Mouse (Mus musculus) heart, postnatal 14 days (tissue): ENCODE measurements around the gene Adk. TPM values are rescaled to one million over a fixed set of nuclear protein-coding genes. Genes with fewer than 3 reads are reported as not detected.
A peak's percentile ranks its signal among the peaks of the same experiment; 100 is the strongest.

Experiments used
- DNase-seq, 2 experiments: peaks; one replicate each; pipeline ENCODE4 v3.0.0; 2021 to 2022
- intact Hi-C: fragments of 180-260 bp; cut with DNase I; formaldehyde crosslinking; loops from one replicate; pipeline ENCODE4 v1.15.1; 2025
- total RNA-seq, 2 experiments: library from RNA; stranded (reverse); gene quantifications; 2 replicates each; pipeline ENCODE4 v1.2.3; 2021

Adk gene
- total RNA-seq, 2 experiments from 2014 or later: 186 to 196 TPM

- no peak for DNase-seq
- intact Hi-C loops: no loop called here
Measured at GRCm38 (mm10) chr14:21399506-21399905, 347.1 kb downstream of the Adk start.

- no peak for DNase-seq
- intact Hi-C loops: no loop called here
Measured at GRCm38 (mm10) chr14:21402157-21402601, 349.8 kb downstream of the Adk start.

DNA sequence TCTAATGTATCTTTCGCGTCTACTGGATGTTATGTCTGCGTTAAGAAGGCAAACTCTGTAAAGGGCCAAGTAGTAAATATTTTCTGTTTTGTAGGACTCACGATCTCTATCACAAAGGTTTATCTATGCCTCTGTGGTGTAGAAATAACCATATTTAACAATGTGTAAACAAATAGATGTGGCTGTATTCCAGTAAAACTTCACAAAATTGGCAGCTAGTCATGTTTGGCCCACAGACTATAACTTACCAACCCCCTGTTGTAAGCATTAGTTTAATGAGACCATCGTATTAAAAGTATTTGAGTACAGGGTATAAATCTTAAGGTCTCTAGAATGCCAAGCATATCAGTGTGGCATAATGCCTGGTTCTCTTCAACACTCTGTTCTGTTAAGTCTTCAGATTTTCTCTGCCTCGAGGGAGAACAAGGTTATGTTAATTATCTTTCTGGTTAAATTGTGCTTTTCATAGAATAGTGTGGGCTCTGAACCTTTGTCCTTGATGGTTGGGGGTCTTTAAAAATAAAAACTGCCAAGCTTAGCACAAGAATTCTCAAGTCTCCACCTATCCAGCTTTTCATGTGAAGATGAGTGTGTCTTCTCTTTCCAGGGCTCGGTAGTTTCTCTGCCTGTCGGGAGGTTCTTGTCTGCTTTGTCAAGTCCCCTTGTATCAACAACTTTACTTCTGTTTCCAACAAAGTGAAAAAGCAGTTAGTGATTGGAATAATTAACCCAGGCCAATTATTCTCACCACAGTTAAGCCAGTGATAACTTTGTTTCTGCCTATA lies 350.4 kb downstream of the Adk start:
- DNase-seq: no peak
- intact Hi-C loops: no loop called here

GRCm38 (mm10) chr14:21406946-21407345 lies 354.6 kb downstream of the Adk start:
- intact Hi-C loops: no loop called here
- DNase-seq: no peak

GRCm38 (mm10) chr14:21408846-21409245 lies 356.5 kb downstream of the Adk start:
- no peak for DNase-seq
- intact Hi-C loops: no loop called here

DNA sequence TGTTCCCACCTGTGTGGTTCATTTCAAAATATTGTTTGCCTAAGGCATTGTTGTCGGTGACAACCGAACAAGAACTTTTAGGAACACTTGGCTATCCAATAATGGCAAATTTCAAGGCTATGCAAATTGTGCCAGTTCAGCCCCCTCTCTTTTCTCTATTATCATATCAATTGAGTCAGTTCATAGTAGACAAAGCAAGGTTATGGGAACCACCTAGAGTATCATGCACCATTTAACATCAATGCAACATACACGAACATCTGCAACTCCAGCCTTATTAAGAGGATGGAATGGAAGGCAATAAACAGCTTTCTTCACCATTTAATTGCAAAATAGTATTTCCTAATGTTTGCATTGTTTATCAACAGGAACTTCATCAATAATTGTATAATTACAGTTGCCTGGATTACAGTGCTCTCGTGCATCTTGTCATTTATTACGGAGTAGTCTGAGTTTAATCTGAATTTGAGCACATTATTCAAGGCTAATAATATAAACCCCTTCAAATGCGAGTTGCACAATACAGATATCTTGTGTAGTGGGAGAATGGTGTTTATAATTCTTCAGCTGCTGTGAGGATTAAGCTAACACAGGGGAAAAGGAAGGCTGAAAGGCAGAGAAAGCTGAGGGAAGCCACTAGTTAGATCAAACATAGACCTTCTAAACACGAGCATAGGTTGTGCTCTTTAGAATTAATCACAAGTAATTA lies 358.5 kb downstream of the Adk start:
- intact Hi-C loops: no loop called here
- DNase-seq: no peak

GRCm38 (mm10) chr14:21411524-21411923 lies 359.1 kb downstream of the Adk start:
- DNase-seq: no peak
- intact Hi-C loops: no loop called here

- no peak for DNase-seq
- intact Hi-C loops: no loop called here
Measured at GRCm38 (mm10) chr14:21418332-21418731, 366.0 kb downstream of the Adk start.

DNA sequence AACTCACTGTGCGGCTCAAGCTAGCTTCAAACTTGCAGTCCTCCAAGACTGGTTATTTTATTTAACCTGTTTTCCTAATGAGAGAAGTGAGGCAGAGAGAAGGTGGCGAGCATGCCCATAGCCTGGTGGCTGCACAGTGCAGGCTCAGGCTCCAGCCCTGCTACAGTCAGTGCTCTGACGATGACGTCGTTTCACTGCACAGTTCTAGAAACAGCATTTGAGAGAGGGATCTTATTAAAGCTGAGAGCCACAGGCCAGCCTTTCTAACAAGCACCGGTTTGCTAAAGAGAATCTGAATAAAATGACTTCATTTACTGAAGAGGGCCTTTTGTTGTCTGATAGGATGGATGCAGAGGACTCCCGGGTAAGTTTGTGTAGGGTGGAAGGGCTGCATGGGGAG lies 375.0 kb downstream of the Adk start:
- intact Hi-C loops: no loop called here
- DNase-seq: no peak

DNA sequence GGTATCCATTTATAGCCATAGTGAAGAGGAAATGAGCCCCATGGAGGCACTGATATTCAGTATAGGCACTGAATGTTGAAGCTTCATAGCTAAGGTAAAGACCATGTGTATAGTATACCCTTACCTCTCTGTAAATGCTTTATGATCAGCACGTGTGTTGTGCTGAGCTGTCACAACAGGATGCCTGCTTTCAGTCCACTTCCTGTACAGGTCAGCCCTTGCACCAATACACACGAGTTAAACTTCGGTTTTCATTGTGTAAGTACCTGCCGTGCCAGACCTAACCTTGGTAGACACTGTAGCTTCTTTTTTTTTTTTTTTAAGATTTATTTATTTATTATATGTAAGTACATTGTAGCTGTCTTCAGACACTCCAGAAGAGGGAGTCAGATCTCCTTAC lies 381.0 kb downstream of the Adk start:
- intact Hi-C loops: no loop called here
- no peak for DNase-seq

DNA sequence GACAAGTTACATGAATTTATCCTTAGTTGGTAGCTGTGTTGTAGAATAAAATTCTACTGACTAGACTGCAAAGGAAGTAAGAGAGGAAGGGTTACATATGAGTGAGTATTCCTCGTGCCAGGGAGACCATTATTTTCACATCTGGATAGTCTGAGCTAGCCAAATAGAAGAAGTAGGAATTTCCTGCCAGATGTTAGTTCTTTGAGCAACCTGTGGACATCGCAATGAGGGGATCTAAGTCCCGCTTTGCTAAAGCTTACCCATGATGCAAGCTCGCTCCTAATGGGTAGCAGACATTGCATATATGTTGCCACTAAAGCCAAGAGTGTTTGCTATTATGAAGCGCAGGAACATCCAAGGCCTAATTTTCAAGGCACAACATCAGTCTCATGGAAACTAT lies 381.6 kb downstream of the Adk start:
- DNase-seq: no peak

DNA sequence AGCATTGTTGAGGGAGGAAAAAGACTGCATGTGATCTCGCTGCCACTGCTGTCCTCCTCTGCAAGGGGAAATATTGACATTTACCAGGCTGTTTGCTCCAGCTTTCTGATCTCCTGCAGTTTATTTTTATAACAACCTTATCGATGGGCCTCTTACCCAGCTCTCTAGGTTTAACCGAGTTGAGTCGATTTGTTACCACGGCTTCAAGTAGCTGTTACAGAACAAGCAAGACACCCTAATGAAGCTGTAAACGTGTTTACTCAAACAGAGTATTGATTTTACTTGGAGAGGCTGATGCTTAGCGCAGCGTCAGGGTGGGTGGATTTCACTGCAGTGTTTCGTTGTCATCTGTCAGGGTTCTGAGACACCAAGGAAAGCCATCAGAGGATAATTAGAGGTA lies 382.3 kb downstream of the Adk start:
- intact Hi-C loops: no loop called here
- no peak for DNase-seq

More for the DNA sequence above, 381.6 kb downstream of the Adk start:
- intact Hi-C loops: no loop called here

DNA sequence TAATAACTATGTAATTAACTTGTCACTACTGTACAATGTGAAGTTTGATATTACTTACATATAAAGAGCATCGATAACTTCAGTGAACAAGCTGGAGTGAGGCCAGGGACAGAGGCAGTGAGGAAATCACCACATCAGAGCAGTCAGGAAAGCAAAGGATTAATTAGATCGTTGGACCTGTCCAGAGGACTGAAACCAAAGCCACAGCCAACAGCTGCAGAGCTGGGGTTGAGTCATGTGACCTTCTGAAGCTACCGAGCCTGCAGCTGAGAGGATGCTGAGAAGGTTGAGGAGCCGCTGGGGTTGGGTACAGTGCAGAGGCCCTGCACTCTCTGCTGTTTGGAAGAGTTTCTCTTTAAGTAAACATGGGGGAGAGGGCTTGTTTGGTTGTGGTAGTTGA lies 387.4 kb downstream of the Adk start:
- DNase-seq: no peak
- intact Hi-C loops: no loop called here

DNA sequence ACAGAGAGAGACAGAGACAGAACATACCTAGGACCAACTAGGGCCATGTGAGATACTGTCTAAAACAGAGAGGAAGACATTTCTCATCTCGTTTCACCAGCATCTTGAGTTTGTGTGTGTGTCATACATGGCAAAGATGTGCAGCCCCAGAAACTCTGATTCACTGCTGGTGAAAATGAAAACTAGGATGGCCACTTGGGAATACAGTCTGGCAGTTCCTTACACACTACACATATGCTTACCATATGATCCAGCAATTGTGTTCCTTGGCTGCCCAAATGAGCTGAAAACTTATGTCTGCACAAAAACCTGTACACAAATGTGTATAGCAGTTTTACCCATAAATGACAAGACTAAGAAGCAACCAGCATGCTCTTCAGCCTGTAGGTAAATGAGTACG lies 388.2 kb downstream of the Adk start:
- DNase-seq: no peak
- intact Hi-C loops: no loop called here

- intact Hi-C loops: no loop called here
- no peak for DNase-seq
Measured at GRCm38 (mm10) chr14:21441772-21442533, 389.6 kb downstream of the Adk start.

DNA sequence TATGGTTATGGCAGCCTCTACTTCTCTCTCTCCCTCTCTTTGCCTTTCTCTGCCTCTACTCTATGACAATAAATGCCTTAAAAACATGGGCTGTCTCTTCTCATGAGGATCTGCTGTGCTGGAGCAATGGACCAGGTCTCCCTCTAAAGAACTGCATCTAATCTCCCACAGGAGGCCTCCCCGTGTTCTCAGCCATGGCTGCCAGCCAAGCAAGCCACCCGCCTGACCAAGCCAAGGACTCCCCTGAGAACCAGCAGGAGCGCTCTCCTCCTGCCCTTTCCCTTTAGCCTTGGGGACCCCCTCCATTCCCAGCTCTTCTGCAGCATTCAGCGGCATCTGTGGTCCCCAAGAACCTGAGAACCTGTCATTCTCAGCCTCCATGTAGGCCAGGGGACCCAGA lies 400.2 kb downstream of the Adk start:
- peak; percentile 20 to 25 for DNase-seq
- intact Hi-C loops: no loop called here

- intact Hi-C loops: no loop called here
- DNase-seq: no peak
Measured at GRCm38 (mm10) chr14:21453896-21454295, 401.5 kb downstream of the Adk start.

DNA sequence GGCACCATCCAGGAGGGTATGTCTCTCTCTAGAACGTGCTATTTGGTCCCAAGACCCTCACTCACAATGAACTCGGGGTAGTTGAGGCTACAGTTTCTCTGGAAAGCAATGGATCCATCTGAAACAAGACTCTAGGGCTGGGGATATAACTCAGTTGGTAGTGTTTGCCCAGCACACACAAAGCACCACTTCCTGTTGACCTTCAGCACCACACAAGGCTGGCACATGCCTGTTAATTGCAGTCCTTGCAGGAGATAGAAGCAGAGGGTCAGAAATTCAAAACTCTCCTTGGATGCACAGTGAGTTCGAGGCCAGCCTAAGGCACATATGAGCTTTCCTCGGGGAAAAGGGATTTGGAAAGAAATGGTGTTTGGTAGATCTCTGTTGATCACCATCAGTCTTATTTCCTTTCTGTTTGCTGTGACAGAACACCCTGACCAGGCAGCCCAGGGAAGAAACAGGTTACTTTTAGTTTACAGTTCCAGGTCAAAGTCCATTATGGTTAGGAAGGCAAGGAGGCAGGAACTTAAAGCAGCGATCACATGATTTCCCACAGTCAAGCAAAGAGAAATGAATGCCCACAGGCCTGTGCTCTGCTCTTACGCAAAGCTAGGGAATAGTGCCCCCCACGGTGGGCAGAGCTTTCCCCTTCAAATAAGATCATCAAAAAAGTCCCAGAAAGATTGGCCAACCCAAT lies 403.4 kb downstream of the Adk start:
- intact Hi-C loops: no loop called here
- no peak for DNase-seq

GRCm38 (mm10) chr14:21456526-21456925 lies 404.2 kb downstream of the Adk start:
- intact Hi-C loops: no loop called here
- DNase-seq: no peak

DNA sequence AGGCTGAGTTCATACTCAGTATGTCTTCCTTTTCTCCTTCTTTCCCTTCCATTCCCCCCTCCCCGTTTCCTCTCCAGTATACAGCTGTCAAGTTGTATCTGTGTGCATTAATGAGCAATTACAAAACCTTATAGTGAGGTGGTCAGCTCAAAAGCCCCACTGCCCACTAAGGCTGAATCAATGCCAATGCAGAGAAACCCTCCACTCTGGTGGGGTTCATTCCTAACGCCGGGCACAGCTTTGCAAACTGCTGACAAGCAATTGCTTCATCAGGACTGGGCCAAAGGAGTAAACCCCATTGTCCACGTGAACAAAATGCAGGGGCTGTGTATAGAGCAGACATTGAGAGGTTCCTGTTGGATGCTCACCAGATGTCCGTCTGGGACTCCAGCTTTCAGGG lies 405.5 kb downstream of the Adk start:
- DNase-seq: no peak
- intact Hi-C loops: no loop called here

DNA sequence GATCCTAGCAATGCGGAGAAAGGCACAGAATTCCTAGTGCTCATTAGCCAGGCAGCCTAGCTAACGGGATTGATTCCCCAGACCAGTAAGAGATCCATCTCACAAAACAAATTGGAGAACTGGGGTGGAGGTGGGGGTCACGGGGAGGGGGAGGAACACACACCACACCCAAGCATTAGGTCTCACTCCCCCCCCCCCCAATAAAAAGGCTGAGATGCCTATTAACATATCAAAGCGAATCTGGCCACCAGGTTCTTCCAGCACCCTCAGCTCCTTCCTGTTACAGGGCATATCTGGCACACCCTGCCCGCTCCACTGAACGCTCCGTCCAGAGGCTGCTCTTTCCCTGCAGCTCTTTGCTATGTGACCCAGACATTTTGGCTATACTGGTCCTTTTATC lies 406.3 kb downstream of the Adk start:
- intact Hi-C loops: no loop called here
- DNase-seq: no peak
